Mouse (Mus musculus) lung, adult 2 months (tissue): ENCODE measurements around the gene Prdm11.

Source experiments
- CTCF ChIP-seq: fragments of 200-500 bp; IDR thresholded peaks from 2 replicates; pipeline ENCODE4 v1.5.1; 2011; ENCODE audit warnings: mild to moderate bottlenecking, low read length, control low read depth; ENCODE audit not compliant: insufficient read depth
- POLR2A ChIP-seq: fragments of 200-500 bp; IDR thresholded peaks from 2 replicates; pipeline ENCODE4 v1.6.1; 2011; ENCODE audit warnings: low read depth, mild to moderate bottlenecking, control low read depth, low read length, borderline replicate concordance; ENCODE audit errors: extremely low read depth

DNA sequence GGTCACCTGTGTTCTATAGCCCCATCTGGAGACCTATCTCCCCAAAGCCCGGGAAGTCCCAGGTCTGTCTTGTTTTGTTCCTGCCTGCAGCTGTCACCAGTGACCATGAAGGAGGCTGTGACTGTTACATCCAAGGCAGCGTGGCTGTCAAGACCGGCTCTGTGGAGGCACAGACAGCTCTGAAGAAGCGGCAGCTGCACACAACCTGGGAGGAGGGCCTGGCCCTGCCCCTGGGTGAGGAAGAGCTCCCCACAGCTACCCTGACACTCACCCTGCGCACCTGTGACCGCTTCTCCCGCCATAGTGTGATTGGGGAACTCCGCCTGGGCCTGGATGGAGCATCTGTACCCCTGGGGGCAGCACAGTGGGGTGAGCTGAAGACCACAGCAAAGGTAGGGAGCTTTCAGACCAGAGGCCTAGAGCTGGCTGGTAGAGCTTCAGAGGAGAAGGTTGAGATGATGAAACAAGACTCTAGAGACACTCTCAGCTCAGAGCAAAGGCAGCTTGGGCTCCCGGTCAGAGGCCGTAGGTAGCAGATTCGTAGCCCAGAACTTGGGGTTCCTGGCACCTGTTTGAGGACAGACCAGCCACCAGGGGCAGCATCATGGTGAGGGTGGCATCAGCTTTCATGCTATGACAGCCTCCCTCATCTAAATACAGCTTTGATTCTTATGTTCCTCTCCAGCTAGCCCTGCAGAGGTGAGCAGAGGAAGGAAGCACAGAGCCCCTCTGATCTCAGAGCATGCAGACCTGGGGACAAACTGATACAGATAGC is 100.0 kb downstream of the Prdm11 start:
- no peak for TF ChIP-seq POLR2A
- no peak for TF ChIP-seq CTCF
